Mouse (Mus musculus) splenic B cell, adult 2 months (primary cell): ENCODE measurements at regions not wholly inside any gene's neighbourhood (a gene's known extent, or its start where the extent isn't known, plus 50 kb on each side); places are given as distances from the start of the nearest gene placed in this dataset.
A peak's percentile ranks its signal among the peaks of the same experiment; 100 is the strongest.

Experiments used
- DNase-seq: peaks from one replicate; pipeline ENCODE4 v3.0.0-alpha.2; 2011; ENCODE audit warnings: low read depth, low spot score
- H3K27me3 ChIP-seq: 2 replicates; pipeline ENCODE4 v1.6.1; 2012; ENCODE audit warnings: mild to moderate bottlenecking, low read length, moderate library complexity, mixed read lengths; ENCODE audit not compliant: control insufficient read depth, poor library complexity, insufficient read depth, severe bottlenecking
- H3K36me3 ChIP-seq: 2 replicates; pipeline ENCODE4 v1.6.1; 2012; ENCODE audit warnings: mild to moderate bottlenecking, low read length, moderate library complexity, mixed read lengths; ENCODE audit not compliant: control insufficient read depth, poor library complexity, insufficient read depth, severe bottlenecking

GRCm38 (mm10) chr10:117522906-117523829 lies 106.1 kb upstream of the Cpm start:
- no peaks in the 10 kb centered on the region for H3K36me3 ChIP-seq
- no peaks in the 10 kb centered on the region for H3K27me3 ChIP-seq
- DNase-seq = no peak

- DNase-seq = no peak
- no peaks in the 10 kb centered on the region for H3K27me3 ChIP-seq
- no peaks in the 10 kb centered on the region for H3K36me3 ChIP-seq
Measured at GRCm38 (mm10) chr10:117522373-117522772, 106.9 kb upstream of the Cpm start.

GRCm38 (mm10) chr10:117521315-117522270 lies 107.7 kb upstream of the Cpm start:
- Histone ChIP-seq H3K36me3 (no peaks in the 10 kb centered on the region), H3K27me3 (no peaks in the 10 kb centered on the region)
- DNase-seq = no peak

- no peaks in the 10 kb centered on the region for H3K27me3 ChIP-seq
- no peaks in the 10 kb centered on the region for H3K36me3 ChIP-seq
- no peak for DNase-seq
Measured at GRCm38 (mm10) chr10:117520536-117521314, 108.6 kb upstream of the Cpm start.

GRCm38 (mm10) chr10:117519670-117520535 lies 109.4 kb upstream of the Cpm start:
- no peaks in the 10 kb centered on the region for H3K27me3 ChIP-seq
- H3K36me3 ChIP-seq = no peaks in the 10 kb centered on the region
- DNase-seq = no peak

GRCm38 (mm10) chr10:117518793-117519669 lies 110.3 kb upstream of the Cpm start:
- DNase-seq = no peak
- no peaks in the 10 kb centered on the region for H3K27me3 ChIP-seq
- no peaks in the 10 kb centered on the region for H3K36me3 ChIP-seq

GRCm38 (mm10) chr10:117517800-117518770 lies 111.2 kb upstream of the Cpm start:
- DNase-seq = no peak
- Histone ChIP-seq H3K27me3 (no peaks in the 10 kb centered on the region), H3K36me3 (no peaks in the 10 kb centered on the region)

GRCm38 (mm10) chr10:117517071-117517714 lies 112.1 kb upstream of the Cpm start:
- no peak for DNase-seq

GRCm38 (mm10) chr10:117516510-117516909 lies 112.8 kb upstream of the Cpm start:
- Histone ChIP-seq H3K36me3 (no peaks in the 10 kb centered on the region), H3K27me3 (no peaks in the 10 kb centered on the region)
- DNase-seq = no peak

More at GRCm38 (mm10) chr10:117517071-117517714, 112.1 kb upstream of the Cpm start:
- no peaks in the 10 kb centered on the region for H3K36me3 ChIP-seq
- H3K27me3 ChIP-seq = no peaks in the 10 kb centered on the region

GRCm38 (mm10) chr10:117515777-117516501 lies 113.4 kb upstream of the Cpm start:
- Histone ChIP-seq H3K36me3 (no peaks in the 10 kb centered on the region), H3K27me3 (no peaks in the 10 kb centered on the region)
- DNase-seq = peak; percentile 65

GRCm38 (mm10) chr10:117515039-117515438 lies 114.3 kb upstream of the Cpm start:
- Histone ChIP-seq H3K27me3 (no peaks in the 10 kb centered on the region), H3K36me3 (no peaks in the 10 kb centered on the region)
- no peak for DNase-seq
